Mouse (Mus musculus): ENCODE results near the gene Cbr4. TPM values are rescaled to one million over a fixed set of nuclear protein-coding genes. Genes with fewer than 3 reads are reported as not detected.

Gene Cbr4
- polyA plus RNA-seq, 1 experiment from 2014 or later, result 19.6 TPM

DNA sequence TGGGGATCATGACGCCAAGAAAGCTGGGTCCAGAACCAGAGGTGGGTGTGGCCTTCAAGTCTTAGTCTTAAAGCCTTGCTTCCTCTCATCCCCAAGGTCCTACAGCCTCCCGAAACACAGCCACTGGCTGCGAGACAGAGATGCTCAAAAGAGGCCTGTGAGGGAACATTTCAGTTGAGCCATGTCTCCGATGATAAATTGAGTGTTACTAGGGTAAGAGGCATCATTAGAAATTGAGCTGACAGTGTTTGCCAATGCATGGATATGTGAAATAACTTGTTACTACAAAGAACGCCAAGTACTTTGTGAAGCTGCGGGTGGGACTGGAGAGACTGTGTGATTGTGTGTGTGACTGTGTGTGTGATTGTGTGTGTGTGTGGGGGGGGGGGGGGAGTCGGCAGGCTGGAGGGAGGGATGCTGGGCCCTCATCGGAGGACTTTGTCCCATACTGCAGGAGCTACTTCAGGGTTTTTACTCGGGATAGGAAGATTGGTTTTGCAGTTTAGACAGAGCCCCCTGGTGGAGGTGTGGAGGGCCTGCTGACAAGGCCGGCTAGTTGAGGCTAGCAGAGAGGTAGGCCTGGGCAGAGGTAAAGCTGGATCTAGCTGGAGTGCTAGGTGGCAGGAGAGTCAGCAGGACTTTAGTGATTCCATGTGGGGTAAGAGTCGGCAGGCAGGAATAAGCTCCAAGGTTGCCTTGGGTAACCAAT, 7.9 kb upstream of the Cbr4 start:
- no peaks in the 10 kb centered on the region for H3K27me3 ChIP-seq (ENCODE audit: control insufficient read depth, insufficient read depth, low read length)
- WGBS, result 56% methylated on average over 11 of the region's 11 CpGs
- H3K4me3 ChIP-seq (ENCODE audit: low read depth, low read length), result no peak overlapping the region
- no peak overlapping the region for H3K4me2 ChIP-seq (ENCODE audit: low read depth, low read length)
- H3K27ac ChIP-seq (ENCODE audit: low read depth, low read length), result no peak overlapping the region
- no peaks in the 10 kb centered on the region for H3K9me3 ChIP-seq (ENCODE audit: control insufficient read depth, low read length)
- no peaks in the 10 kb centered on the region for H3K4me1 ChIP-seq (ENCODE audit: control insufficient read depth, insufficient read depth, low read length)
- peak; percentile 66; the same call in 1 of the 2 replicates for ATAC-seq (ENCODE audit: low read depth)
- H3K36me3 ChIP-seq (ENCODE audit: control insufficient read depth, insufficient read depth, low read length), result no peaks in the 10 kb centered on the region
- no peak overlapping the region for H3K9ac ChIP-seq (replicated peaks; ENCODE audit: low read depth, low read length)

DNA sequence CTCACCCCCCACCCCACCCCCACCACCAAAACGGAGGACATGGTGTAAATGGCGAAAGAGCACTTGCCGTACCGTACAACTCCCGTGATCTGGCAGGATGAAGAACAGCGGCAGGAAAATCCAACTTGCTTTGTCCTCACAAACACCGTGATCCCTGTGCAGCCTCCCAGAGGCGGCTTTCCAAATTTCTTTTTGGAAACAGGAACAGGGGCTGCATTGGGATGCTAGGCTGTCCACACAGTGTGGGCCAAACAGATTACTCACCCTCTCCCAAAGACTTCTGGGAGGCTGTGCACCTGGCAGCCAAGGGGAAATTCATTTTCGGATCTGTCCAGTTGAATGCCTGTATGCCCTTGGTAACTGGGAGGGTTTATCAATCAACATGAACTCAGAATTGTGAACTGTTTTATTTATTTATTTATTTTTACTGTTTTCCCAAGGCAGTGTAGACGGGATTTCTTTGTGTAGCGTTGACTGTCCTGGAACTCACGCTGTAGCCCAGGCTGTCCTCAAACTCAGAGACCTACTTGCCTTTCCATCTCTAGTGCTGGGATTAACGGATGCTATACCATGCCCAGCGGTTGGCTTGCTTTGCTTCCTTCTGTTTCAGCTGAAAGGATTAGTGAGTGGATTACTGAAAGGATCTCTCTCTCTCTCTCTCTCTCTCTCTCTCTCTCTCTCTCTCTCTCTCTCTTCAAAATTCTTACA, 7.1 kb upstream of the Cbr4 start:
- WGBS, result 87% methylated on average over 14 of the region's 14 CpGs
- ATAC-seq (ENCODE audit: low read depth), result no peak

DNA sequence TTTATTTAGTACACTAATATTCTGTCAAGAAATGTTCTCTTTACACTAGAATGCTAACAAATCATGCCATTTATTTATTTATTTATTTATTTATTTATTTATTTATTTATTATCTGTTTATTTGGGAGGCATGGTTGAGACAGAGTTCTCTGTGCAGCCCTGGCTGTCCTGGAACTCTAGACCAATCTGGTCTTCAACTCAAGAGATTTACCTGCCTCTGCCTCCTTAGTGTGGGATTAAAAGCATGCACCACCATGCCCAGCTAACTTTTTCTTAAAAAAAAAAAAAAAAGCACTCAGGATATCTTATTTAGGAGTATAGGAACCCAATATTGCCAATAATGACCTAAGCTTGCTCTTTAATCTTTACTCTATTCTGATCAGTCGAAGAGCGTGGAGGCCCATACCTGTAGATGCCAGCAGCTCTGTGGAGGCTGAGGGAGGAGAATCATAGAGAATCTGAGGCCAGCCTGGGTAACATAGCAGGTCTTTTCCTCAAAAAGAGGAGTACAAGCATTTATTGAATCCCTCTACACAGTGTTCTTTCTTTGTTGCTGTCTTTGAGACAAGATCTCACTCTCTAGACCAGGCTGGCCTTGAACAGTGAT, 508 bp upstream of the Cbr4 start:
- peak overlapping the region; percentile 69 for H3K4me3 ChIP-seq (ENCODE audit: low read depth, low read length)
- ATAC-seq (ENCODE audit: low read depth), result peak; percentile 48; the same call in 1 of the 2 replicates
- H3K27me3 ChIP-seq (ENCODE audit: control insufficient read depth, insufficient read depth, low read length), result no peaks in the 10 kb centered on the region
- H3K9ac ChIP-seq (replicated peaks; ENCODE audit: low read depth, low read length), result no peak overlapping the region
- H3K9me3 ChIP-seq (ENCODE audit: control insufficient read depth, low read length), result no peaks in the 10 kb centered on the region
- H3K36me3 ChIP-seq (ENCODE audit: control insufficient read depth, insufficient read depth, low read length), result no peaks in the 10 kb centered on the region
- no peak overlapping the region; the same call in 1 of the 2 replicates for H3K4me2 ChIP-seq (ENCODE audit: low read depth, low read length)
- peaks cover 7% of the 10 kb centered on the region for H3K4me1 ChIP-seq (ENCODE audit: control insufficient read depth, insufficient read depth, low read length)
- H3K27ac ChIP-seq (ENCODE audit: low read depth, low read length), result peak overlapping the region; percentile 93; the same call in 1 of the 2 replicates
- 100% methylated on average over 2 of the region's 2 CpGs for WGBS

More for the DNA sequence above, 7.1 kb upstream of the Cbr4 start:
- H3K4me1 ChIP-seq (ENCODE audit: control insufficient read depth, insufficient read depth, low read length), result no peaks in the 10 kb centered on the region
- H3K36me3 ChIP-seq (ENCODE audit: control insufficient read depth, insufficient read depth, low read length), result no peaks in the 10 kb centered on the region
- no peak overlapping the region for H3K27ac ChIP-seq (ENCODE audit: low read depth, low read length)
- no peaks in the 10 kb centered on the region for H3K9me3 ChIP-seq (ENCODE audit: control insufficient read depth, low read length)
- H3K9ac ChIP-seq (replicated peaks; ENCODE audit: low read depth, low read length), result no peak overlapping the region
- no peak overlapping the region for H3K4me3 ChIP-seq (ENCODE audit: low read depth, low read length)
- H3K4me2 ChIP-seq (ENCODE audit: low read depth, low read length), result no peak overlapping the region
- H3K27me3 ChIP-seq (ENCODE audit: control insufficient read depth, insufficient read depth, low read length), result no peaks in the 10 kb centered on the region

DNA sequence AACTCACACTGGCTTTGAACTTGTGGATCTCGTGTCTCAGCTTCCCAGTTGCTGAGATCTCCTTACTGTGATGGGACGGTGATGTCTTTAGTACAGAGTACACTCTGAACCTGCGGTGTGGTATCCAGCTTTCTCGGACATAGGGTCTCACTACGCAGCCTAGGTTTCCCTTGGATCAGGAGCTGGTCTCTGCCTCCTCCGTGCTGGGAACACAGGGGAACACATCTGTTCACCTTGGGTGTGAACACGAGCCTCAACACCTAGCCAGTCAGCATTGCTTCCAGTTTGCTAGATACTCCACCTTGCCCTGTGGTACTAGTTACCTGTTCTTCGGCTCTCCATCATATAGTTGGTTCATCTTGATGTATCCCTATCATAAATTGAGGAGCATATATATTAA, 1.1 kb downstream of the Cbr4 start:
- Histone ChIP-seq H3K9me3 (ENCODE audit: control insufficient read depth, low read length) (no peaks in the 10 kb centered on the region), H3K4me1 (ENCODE audit: control insufficient read depth, insufficient read depth, low read length) (peaks cover 7% of the 10 kb centered on the region), H3K9ac (replicated peaks; ENCODE audit: low read depth, low read length) (no peak overlapping the region; the same call in 1 of the 2 replicates), H3K36me3 (ENCODE audit: control insufficient read depth, insufficient read depth, low read length) (no peaks in the 10 kb centered on the region), H3K27ac (ENCODE audit: low read depth, low read length) (no peak overlapping the region), H3K27me3 (ENCODE audit: control insufficient read depth, insufficient read depth, low read length) (no peaks in the 10 kb centered on the region), H3K4me3 (ENCODE audit: low read depth, low read length) (peak overlapping the region; percentile 69; the same call in 1 of the 2 replicates), H3K4me2 (ENCODE audit: low read depth, low read length) (peak overlapping the region; percentile 68)
- WGBS, result 93% methylated on average over 8 of the region's 8 CpGs
- ATAC-seq (ENCODE audit: low read depth), result no peak

DNA sequence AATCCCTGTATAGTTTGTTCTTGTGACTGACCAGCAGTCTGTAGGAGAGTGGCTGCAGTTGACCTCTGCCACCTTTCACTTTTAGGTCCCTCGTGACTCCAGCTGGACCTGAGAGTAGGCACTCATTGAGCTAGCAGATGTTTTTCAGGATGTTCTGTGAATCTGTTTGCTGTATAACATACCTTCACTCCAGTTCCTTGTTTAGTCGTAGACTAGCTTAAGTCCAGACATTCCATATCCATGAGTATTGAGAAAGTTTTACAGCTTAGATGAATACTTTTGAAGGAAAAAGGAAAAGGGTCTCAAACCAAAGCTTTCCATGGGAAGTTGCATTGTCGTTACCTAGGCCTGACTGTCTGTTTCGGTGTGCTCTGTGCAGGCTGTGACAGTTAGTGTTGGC, 9.6 kb downstream of the Cbr4 start:
- H3K9ac ChIP-seq (replicated peaks; ENCODE audit: low read depth, low read length), result no peak overlapping the region
- no peak overlapping the region for H3K4me2 ChIP-seq (ENCODE audit: low read depth, low read length)
- no peak for ATAC-seq (ENCODE audit: low read depth)
- no peaks in the 10 kb centered on the region for H3K4me1 ChIP-seq (ENCODE audit: control insufficient read depth, insufficient read depth, low read length)
- no peaks in the 10 kb centered on the region for H3K27me3 ChIP-seq (ENCODE audit: control insufficient read depth, insufficient read depth, low read length)
- H3K4me3 ChIP-seq (ENCODE audit: low read depth, low read length), result no peak overlapping the region
- no peaks in the 10 kb centered on the region for H3K9me3 ChIP-seq (ENCODE audit: control insufficient read depth, low read length)
- H3K27ac ChIP-seq (ENCODE audit: low read depth, low read length), result no peak overlapping the region
- WGBS, result 89% methylated on average over 4 of the region's 4 CpGs
- H3K36me3 ChIP-seq (ENCODE audit: control insufficient read depth, insufficient read depth, low read length), result no peaks in the 10 kb centered on the region

DNA sequence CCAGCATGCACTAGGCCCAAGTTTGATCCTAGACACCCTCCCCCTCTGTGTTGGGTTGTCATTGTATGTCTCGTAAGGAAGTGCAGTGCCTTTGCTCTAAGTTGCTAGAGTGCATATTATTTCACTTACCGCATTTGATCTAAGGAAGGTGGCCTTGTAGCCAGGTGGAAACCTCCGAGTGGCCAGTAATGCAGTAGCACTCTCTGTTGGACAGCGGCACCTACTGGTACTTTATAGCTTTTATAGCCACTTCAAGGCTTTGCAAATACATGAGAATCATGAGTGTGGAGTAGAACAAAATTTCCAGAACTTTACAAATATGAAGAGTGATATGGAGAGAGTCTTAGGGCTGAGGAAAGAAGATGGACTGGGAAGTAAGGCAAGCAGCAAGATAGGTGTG, 11.5 kb downstream of the Cbr4 start:
- H3K4me3 ChIP-seq (ENCODE audit: low read depth, low read length), result no peak overlapping the region
- H3K9ac ChIP-seq (replicated peaks; ENCODE audit: low read depth, low read length), result no peak overlapping the region
- WGBS, result 64% methylated on average over 4 of the region's 4 CpGs
- H3K4me1 ChIP-seq (ENCODE audit: control insufficient read depth, insufficient read depth, low read length), result no peaks in the 10 kb centered on the region
- H3K4me2 ChIP-seq (ENCODE audit: low read depth, low read length), result no peak overlapping the region
- H3K36me3 ChIP-seq (ENCODE audit: control insufficient read depth, insufficient read depth, low read length), result no peaks in the 10 kb centered on the region
- H3K27me3 ChIP-seq (ENCODE audit: control insufficient read depth, insufficient read depth, low read length), result no peaks in the 10 kb centered on the region
- ATAC-seq (ENCODE audit: low read depth), result 0 out of 2 replicates have a peak, but pooled peaks have one; percentile 46
- H3K9me3 ChIP-seq (ENCODE audit: control insufficient read depth, low read length), result no peaks in the 10 kb centered on the region
- no peak overlapping the region for H3K27ac ChIP-seq (ENCODE audit: low read depth, low read length)

DNA sequence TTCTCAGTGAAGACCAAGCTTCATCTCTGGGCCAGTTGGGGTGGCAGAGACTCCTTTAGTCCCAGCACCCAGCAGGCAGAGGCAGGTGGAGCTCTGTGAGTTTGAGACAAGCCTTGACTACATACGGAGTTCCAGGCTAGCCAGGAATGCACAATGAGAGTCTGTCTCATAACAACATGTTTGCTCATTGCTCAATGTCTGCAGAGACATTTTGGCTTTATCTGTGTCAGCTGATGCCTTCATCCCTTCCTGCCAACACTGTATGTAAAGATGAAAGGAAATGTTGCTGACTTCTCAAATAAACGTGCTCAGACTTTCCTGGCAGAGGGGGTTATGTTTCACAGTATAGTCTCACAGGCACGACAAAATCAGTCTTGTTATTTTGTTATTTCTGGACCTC, 13.4 kb downstream of the Cbr4 start:
- no peaks in the 10 kb centered on the region for H3K9me3 ChIP-seq (ENCODE audit: control insufficient read depth, low read length)
- no peaks in the 10 kb centered on the region for H3K27me3 ChIP-seq (ENCODE audit: control insufficient read depth, insufficient read depth, low read length)
- no peak overlapping the region for H3K4me3 ChIP-seq (ENCODE audit: low read depth, low read length)
- H3K4me2 ChIP-seq (ENCODE audit: low read depth, low read length), result no peak overlapping the region
- H3K9ac ChIP-seq (replicated peaks; ENCODE audit: low read depth, low read length), result no peak overlapping the region
- H3K4me1 ChIP-seq (ENCODE audit: control insufficient read depth, insufficient read depth, low read length), result no peaks in the 10 kb centered on the region
- WGBS, result 90% methylated on average over 3 of the region's 3 CpGs
- H3K27ac ChIP-seq (ENCODE audit: low read depth, low read length), result no peak overlapping the region
- no peak for ATAC-seq (ENCODE audit: low read depth)
- H3K36me3 ChIP-seq (ENCODE audit: control insufficient read depth, insufficient read depth, low read length), result no peaks in the 10 kb centered on the region

DNA sequence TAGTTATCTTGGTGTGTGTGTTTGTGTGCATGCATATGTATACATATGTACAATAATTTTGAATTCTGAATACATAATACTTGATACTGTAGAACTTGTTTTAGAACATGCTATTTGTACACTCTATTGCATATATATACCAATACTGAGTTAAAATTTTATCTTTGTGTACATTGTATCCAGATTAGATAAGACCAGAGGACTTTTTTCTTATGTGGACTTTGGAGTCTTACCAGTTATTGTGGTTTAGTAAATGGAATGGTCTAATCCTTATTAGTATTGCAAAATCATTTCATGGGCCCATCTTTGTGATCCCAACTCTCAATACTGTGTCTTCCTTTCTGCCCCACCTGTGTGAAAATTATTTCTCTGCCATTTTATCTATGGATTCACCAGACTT, 14.7 kb downstream of the Cbr4 start:
- H3K27ac ChIP-seq (ENCODE audit: low read depth, low read length), result no peak overlapping the region
- no peaks in the 10 kb centered on the region for H3K27me3 ChIP-seq (ENCODE audit: control insufficient read depth, insufficient read depth, low read length)
- no peak overlapping the region for H3K9ac ChIP-seq (replicated peaks; ENCODE audit: low read depth, low read length)
- H3K4me1 ChIP-seq (ENCODE audit: control insufficient read depth, insufficient read depth, low read length), result no peaks in the 10 kb centered on the region
- no peak for ATAC-seq (ENCODE audit: low read depth)
- H3K9me3 ChIP-seq (ENCODE audit: control insufficient read depth, low read length), result no peaks in the 10 kb centered on the region
- no peak overlapping the region for H3K4me2 ChIP-seq (ENCODE audit: low read depth, low read length)
- no peak overlapping the region for H3K4me3 ChIP-seq (ENCODE audit: low read depth, low read length)
- H3K36me3 ChIP-seq (ENCODE audit: control insufficient read depth, insufficient read depth, low read length), result no peaks in the 10 kb centered on the region

All from neural tube, embryonic 14.5 days (tissue).